Mouse (Mus musculus): ENCODE results near the gene Ankrd55.
"Not testable (repeated sequence)": the region's sequence is repeated elsewhere in the genome, so short reads cannot be mapped to it uniquely, and the experiment has no call there.

Gene Ankrd55

GRCm38 (mm10) chr13:112416410-112417162 lies 128.3 kb downstream of the Ankrd55 start:
- peak; percentile 75 for DNase-seq

GRCm38 (mm10) chr13:112417163-112417523 lies 128.9 kb downstream of the Ankrd55 start:
- peak; percentile 73 for DNase-seq

GRCm38 (mm10) chr13:112417861-112418423 lies 129.7 kb downstream of the Ankrd55 start:
- no peak for DNase-seq

GRCm38 (mm10) chr13:112418595-112418994 lies 130.3 kb downstream of the Ankrd55 start:
- DNase-seq = no peak

- DNase-seq = no peak
Observed at GRCm38 (mm10) chr13:112424212-112424611, 136.0 kb downstream of the Ankrd55 start.

GRCm38 (mm10) chr13:112424635-112425034 lies 136.4 kb downstream of the Ankrd55 start:
- no peak for DNase-seq

- DNase-seq = no peak
Observed at GRCm38 (mm10) chr13:112425181-112425654, 137.0 kb downstream of the Ankrd55 start.

- no peak for DNase-seq
Observed at GRCm38 (mm10) chr13:112426265-112427135, 138.2 kb downstream of the Ankrd55 start.

- not testable (repeated sequence) for DNase-seq
Observed at GRCm38 (mm10) chr13:112427136-112427470, 138.9 kb downstream of the Ankrd55 start.

GRCm38 (mm10) chr13:112427521-112427920 lies 139.3 kb downstream of the Ankrd55 start:
- no peak for DNase-seq

GRCm38 (mm10) chr13:112433271-112433670 lies 145.0 kb downstream of the Ankrd55 start:
- no peak for DNase-seq

All from embryo, embryonic 11 days (tissue).